Mouse (Mus musculus) cerebellum, postnatal 4 days (tissue): ENCODE data around the gene Megf11.

Experiments used
- DNase-seq, 2 experiments: peaks; one replicate each; pipeline ENCODE4 v3.0.0; 2022; ENCODE audit warnings: low spot score in 2 of 2, mixed read lengths in 1 of 2

The Megf11 gene

DNA sequence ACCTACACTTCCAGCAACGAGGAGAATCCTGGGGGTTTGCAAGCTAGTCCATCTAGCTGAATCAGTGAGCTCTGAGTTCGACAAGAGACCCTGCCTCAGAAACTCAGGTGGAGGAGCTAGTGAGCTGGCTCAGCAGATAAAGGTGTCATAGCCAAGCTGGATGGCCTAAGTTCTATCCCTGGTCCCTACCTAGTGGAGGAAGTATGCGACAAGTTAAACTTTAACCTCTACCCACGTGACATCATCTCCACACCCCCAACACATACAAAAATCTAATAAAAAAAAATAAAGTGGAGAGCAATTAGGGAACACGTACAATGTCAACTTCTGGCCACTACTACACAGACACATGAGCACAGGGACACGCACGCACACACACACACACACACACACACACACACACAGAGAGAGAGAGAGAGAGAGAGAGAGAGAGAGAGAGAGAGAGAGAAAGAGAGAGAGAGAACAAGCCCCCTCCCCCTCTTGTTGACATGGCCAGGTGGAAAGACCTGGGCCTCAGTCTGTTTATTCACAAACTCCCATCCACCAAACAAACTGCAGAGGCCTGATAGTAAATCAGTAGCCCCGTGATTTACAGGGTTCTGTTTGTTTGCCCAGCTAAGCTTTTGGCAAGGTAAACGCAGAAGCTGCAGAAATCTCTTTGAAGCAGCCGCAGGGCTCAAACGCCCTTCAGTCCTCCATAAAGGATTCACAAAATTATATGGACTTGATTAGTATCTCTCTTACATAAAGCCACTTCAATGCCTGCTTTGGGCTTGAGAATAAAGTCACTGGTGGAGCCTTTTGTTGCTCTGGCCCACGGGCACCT is 134.7 kb downstream of the Megf11 start:
- DNase-seq: no peak

DNA sequence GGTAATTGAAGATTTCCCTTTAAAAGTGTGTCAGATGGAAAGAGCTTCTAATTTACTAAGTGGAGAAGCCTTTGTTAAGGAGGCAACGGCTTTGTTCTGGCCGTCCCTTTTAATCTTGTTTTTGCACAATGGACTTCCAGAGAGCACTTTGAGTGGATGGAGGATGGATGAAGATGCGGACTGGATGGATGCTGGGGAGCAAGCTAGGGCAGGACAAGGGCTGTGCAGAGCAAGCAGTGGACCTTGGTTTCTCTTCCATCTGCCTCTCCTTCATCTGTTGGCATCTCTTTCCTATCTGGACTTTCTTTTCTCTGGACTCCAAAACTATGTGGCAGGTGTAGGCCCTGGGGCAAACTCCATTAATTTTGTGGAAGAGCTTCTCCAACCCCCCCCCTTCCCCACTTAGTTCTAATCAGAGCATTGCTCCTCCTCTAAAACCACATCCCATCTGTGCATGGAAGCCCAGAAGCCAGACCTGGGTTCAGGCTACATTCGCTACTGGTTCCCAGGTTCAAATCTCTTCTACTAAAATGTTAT is 135.4 kb downstream of the Megf11 start:
- DNase-seq: peak in 1 of 2 experiments; percentile 20

DNA sequence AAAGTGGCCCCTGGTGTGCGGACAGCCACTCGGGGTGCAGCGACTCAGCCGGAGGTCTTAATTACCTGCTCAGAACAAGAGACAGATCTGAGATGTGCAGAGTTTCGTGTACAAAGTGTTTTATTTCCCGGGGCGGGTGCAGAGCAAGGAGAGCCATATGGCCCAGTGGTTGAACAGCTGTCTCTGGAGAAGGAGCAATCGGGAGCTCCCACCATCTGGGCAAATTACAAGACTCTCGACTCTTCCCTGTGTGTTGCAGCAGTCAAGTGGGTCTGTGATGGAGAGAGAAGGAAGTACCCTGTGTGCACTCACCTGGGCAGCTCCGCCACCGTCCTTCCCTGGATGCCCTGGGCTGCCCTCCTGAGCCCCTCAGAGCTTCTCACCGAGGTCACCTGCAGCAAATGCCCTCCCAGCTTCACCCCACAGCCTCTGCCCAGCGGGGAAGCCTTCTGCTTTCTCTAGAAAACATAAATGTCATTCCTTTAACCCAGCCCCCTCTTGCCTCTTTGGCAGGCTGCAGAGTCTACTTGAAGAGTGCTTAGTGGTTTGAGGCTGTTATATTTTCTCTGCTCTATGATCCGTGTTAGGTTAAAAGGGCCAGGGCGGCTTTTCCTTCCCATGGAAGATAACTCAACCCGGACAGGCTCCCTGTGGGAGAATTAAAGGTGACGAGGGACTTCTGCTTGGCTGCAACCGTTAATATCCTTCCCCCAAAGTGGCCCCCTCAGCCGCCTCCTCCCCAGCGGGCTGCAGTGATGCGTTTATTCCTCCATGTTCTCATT is 138.0 kb downstream of the Megf11 start:
- no peak for DNase-seq

DNA sequence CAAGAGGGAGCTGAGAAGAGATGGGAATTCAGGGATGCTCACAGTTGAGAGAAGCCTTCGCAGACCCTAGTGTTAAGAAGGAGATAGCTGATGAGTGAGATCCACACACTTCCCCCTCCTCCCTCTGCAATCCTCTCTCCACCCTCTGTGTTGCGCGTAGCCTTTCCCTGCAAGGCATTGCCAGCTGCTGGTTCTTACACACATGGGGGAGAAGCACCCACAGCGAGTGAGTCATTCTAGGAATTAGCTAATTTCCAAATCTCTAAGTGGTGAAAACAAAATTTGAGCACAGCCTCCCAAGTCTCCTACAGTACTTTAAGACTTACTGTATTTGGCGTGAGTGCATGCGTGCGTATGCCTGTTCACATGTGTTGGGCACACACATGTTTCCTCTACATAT is 142.6 kb downstream of the Megf11 start:
- DNase-seq: no peak

DNA sequence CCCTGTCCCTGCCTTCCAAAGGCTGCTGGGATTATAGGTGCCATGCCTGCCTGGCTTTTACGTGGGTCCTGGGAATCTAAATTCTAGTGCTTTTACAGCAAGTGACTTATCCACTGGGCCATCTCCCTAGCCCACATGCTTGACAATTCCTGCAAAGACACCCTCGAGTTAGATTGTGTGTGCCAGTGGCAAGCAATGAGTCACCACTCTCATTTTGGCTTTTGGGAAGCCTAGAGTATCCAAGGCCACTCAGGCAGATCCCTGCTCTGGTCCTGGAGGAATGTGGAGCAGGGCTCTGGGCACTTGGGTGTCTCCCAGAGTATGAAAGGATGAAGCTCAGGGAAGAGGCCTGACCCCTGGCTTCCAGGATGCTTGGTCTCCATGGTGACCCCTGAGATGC is 143.2 kb downstream of the Megf11 start:
- DNase-seq: no peak

DNA sequence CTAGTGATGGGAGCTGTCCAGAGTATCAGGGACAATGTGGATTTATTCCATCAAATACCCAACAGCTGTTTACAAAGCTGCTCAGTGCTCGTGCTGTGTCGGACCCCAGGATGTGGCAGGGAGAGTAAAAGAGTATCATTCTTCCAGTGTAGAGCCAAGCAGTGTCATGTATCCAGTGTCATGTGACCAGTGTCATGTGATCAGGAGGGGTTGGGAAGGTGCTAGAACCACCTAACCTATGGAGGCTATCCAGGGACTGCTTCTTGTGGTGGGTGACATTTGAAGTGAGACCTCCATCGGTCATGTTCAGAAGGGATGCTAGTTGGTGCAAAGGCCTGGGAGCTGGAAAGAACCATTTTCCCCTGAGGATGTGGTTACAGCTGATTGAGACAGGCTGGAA is 146.5 kb downstream of the Megf11 start:
- DNase-seq: no peak

DNA sequence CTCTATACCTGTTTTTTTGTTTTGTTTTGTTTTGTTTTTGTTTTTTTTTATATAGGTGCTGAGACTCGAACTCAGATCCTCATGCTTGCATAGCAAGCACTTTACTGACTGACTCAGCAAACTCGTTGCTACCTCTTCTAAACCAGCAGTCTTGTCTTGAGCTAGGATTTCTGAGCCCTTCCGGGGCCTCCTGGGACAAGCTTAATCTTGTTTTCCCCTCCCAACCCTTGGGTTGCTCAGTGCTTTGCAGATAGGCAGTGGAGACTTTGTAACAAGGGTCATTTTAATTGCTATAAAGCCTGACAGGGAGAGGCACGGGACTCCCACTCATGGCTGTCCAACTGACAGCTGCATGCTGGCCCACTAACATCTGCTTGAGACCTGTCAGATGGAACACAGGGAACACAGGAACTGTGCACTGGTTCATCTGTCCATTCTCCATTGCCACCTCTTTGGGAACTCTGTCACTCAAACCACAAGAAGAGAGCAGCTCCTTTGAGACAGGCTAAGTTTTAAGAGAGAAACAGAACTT is 147.4 kb downstream of the Megf11 start:
- DNase-seq: no peak

DNA sequence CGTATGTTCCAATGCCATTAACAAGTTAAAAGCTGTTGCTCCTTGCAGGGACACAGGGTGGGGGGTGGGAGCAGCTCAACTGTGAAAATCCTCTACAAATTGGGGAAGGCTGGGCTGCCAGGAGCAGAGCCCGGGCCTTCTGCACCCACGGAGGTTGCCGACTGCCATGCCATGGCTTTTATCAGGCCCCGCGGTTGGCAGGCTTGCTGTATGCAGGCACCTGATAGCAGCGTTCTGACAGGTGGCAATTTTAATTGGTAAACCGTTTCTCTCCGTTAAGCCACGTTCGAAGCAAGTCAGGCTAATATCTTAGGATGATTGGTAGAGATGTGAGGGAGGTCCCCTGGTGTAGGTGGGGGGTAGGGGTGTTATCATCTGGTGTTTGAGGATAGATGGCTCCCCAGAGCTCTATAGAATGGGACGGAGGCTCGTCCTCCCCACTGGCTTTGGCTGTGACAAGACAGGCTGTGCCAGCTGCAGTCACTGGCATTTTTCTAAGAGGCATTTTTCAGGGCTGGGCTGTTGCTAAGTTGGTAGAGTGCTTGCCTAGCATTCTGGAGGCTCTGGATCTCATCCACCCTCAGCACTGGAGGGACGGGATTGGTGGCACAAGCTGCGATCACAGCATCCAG is 148.2 kb downstream of the Megf11 start:
- peak in 1 of 2 experiments; percentile 39 for DNase-seq

DNA sequence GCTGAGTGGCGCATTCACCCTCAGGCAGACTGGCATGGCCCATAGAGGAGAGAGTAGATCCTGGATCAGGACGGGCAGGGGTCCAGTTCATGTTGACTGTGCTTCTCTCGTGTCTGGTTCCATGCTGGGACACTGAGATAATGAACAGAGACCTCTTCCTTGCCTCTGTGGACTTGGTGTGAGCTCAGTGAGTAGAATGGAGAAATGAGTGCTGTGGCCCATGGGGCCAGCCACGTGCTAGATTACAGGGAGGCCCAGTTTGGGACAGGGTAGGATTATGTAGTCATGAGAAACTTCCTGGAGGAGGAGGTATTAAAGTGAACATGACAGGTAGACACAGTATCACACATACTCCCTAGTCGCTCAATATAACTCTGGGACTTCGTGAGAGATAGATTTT is 148.9 kb downstream of the Megf11 start:
- DNase-seq: no peak

DNA sequence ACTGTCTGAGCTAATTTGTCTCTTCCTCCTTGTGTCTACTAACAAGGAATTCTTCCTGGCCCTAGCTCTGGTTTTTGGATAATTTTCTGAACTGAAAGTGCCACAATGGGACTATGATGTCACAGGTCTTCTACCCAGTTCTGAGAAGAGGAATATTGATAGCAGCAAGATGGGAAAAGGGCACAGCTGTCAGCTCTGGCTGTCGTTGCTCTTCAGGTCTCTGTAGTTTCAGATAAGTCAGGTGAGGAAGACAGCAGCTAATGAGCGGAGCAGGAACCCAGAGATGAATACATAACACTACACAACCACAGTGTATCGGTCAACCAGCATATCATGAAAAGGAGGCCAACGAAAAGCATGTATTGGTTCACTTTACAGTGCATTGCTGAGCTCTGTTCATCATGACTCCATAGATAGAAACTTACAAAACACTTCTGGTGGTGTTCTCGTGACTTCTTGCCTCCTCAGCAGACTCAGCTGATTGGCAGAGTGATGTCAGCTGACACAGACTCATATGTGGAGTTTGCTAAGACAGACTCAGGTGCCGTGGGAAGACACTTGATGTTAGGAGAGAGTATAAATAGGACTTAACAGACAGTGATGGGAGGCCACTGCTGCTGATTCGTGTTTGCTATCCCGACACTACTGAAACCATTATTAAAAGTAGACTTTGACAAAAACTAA is 149.6 kb downstream of the Megf11 start:
- no peak for DNase-seq

DNA sequence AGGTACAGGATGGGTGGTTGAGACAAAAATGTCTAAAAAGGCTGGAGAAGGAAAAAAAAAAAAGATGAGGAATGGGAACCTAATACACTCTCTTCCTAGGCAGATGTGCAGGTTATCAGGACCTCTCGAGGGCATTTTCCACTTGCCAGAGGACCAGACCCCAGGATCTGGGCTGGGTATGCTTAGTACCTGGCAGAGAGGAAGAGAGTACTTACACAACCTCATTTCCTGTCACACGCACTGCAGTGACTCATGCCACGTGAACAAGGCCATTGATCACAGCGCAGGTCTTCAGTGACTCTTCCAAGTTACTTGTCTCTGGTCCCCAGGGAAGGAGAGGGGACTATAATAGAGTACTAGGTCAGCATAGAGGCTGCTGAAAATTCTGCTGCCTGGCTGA is 152.4 kb downstream of the Megf11 start:
- DNase-seq: no peak

DNA sequence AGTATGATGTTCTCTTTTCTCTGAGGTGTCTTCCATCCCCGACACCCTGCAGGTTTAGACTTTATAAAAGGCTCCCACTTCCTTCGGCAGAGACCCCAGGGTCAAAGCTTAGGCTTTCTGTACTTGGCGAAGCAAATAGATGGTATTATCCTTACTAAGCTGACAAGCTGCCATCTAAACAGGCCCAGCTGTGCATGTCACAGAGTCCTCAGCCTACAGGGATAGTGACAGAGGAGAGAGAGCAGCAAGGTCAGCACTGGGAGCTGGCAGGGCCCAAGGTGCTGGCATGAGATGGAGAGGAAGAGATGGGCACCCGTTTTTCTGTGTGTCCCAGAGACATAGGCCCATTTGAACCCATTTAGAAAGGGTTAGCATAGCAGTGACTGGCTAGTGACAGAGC is 156.8 kb downstream of the Megf11 start:
- DNase-seq: no peak

DNA sequence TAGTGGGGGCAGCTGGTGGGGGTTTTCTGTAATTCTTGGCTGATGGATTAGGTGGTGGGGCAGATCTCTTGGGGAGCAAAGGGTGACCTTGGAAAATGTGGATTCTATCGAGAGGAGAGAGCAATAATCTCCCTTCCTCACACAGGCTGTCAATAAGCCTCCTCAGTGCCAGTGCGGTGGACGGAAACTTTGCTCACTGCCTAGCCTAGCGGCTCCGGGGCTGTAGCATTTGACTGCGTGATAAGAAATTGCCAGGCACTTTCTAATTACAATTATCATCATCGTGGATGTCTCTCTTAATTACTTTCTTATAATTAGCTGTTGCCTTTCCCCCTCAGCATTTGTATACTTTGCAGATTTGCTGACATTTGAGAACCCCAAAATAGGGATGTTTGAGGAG is 157.7 kb downstream of the Megf11 start:
- no peak for DNase-seq

DNA sequence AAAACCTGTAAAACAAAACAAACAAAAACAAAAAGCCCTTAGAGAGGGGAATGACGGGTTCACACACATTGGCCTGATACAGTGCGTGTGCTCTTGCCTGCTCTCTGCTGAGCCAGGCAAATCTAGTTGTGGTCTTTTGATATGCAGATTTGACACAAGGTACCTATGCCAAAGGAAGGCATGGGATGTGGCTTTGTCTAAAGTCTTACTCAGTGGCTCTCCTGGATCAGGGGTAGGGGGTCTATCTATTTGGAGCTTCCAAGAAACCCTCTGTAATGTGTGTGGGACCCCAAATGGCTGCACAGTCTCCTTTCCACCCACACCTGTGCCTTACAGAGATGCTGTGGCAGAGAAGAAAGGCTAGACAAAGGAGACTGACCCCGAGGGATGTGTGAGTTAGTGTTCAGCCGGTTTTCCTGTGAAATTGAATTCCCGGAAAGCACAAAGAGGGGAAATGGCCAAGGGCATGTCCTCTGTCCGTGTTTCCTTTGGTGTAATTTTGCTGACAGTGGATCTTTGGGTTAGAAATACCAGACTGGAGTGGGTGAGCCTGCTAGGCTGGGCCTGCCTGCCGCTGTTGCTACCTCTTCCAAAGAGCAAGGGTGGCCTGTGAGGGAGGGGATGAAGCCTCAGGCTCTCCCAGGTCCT is 161.0 kb downstream of the Megf11 start:
- no peak for DNase-seq

DNA sequence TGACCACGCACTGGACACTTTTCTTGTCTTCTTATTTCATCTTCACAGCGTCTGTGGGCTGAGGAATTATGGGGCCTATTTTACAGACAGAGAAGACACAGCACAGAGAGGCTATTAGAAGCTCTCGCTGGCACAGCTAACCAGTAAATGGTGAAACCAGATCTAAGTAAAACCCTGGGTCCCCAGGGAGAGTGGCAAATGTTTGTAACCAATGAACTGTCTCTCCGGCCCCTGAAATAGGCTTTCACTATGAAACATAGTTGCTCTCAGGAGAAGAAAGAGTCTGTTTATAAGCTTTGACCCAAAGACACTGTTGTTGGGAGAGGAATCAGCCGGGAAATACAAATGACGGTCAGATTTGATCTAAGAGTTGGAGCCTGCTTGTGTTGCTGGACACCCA is 162.9 kb downstream of the Megf11 start:
- DNase-seq: no peak

DNA sequence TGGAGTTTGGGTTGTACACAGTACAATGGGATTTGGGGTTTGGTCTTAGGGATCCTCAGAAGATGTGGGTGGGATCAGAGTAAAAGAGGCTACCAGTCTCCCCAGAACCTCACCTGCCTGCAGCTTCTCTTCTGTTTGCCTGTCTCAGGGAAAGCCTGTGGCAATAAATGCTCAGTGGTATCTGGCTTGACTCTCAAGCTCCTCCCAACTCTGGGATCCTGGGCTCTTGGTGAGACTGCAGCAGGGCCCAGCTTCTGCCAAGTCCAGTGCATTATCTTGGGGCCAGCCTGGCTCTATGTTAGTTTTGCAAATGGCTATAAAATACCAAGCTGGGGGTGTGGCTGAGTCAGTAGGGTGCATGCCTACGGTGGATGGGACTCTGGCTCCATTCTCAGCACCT is 165.9 kb downstream of the Megf11 start:
- no peak for DNase-seq

DNA sequence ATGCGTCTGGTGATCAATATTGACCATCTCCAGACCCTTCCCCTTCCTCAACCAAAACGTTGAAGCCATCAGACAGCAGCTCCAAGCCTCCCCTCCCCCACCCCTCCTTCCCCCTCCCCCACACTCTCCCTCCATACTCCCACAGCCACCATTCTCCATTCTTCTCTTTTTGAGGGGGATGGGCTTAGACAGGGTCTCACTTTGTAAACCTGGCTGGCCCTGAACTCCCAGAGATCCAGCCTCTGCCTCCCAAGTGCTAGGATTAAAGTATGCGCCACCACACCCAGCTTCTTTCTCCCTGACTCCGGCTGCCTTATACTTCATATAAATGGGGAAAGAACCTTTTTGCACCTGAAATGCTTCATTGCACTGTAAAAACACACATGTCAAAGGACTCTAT is 166.6 kb downstream of the Megf11 start:
- DNase-seq: no peak

DNA sequence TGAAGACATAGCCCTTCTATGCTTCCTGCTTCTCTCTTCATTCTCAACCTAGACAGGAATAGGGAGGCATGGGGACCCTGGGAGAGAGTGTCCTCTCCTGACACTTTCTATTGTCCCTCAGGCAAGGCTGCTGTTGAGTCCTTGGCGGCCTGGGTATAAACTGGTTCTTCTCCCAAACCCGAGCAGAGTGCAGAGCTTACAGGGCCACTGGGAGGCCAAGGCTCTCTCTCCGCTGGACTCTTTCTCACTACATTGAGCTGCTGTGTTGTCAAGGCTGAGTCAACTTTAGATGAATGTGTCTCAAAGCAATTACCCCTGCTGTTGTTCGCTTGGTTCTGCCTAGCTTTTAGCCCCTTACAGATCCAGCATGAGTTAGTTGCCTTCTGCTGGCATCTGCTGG is 168.0 kb downstream of the Megf11 start:
- no peak for DNase-seq

DNA sequence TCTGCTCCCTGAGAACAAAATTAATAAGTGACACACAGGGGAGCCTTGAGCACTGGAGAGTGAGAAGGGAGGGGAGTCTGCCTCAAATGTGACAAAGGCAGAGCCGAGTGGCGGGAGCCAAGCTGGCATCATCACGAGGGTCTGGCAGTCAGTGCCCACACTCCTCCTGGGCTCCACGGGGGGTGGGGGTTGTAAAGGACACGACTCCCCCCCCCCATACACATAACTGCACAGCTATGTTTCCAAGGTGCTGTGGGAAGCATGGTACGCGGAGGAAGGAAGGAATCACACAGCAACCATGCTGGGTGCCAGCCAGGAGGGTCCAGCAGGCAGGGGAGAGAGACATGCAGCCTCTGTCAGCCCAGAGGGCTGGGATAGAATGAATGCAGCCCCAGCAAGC is 170.2 kb downstream of the Megf11 start:
- peak in 1 of 2 experiments; percentile 29 for DNase-seq

DNA sequence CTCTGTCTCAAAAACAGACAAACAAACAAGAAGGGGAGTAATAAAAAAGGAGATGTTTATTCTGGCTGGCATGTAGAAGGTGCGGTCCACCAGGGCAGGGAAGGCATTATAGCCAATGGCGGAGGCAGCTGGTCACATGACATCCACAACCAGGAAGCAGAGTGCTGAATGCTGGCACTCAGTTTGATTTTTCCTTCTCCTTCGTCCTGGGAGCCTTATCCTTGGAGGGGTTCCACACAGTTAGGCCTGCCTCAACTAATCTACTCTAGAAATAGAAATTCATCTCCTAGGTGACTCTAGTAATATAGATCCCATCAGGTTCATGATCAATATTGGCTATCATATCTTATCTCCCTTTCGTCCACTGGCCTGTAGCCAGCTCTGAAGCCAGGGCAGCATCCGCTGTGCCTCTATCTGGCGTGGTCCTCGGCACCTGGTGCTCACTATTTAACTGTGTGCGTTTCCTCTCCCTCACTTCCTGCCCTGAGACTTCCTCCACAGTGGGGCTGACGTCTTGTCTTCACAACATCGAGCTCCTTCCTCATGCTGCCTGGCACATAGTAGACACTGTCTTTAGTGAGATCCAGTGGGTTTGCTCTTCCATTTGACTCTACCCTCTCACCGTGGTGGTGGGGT is 171.8 kb downstream of the Megf11 start:
- no peak for DNase-seq
